Mouse (Mus musculus) erythroblast, embryonic 14.5 days (primary cell): ENCODE data around the gene Nkx6-1. TPM values are rescaled to one million over a fixed set of nuclear protein-coding genes. Genes with fewer than 3 reads are reported as not detected.

Experiments used
- H3K27me3 ChIP-seq: 2 replicates; pipeline ENCODE4 v1.6.1; 2012; ENCODE audit warnings: inconsistent platforms; ENCODE audit not compliant: control insufficient read depth
- H3K36me3 ChIP-seq: 2 replicates; pipeline ENCODE4 v1.6.1; 2012; ENCODE audit warnings: mild to moderate bottlenecking, inconsistent platforms; ENCODE audit not compliant: control insufficient read depth
- H3K4me1 ChIP-seq: 2 replicates; pipeline ENCODE4 v1.6.1; 2012; ENCODE audit warnings: inconsistent platforms; ENCODE audit not compliant: control insufficient read depth
- H3K4me3 ChIP-seq: replicated peaks from 2 replicates; pipeline ENCODE3; 2012; ENCODE audit warnings: moderate library complexity, mild to moderate bottlenecking, inconsistent platforms
- H3K9me3 ChIP-seq: 2 replicates; pipeline ENCODE4 v1.6.1; 2012; ENCODE audit warnings: low read length, inconsistent platforms, mixed read lengths; ENCODE audit not compliant: control insufficient read depth
- GATA1 ChIP-seq: IDR thresholded peaks from 2 replicates; pipeline ENCODE4 v1.6.1; 2012; ENCODE audit warnings: low read length, inconsistent platforms, mixed read lengths
- TAL1 ChIP-seq: IDR thresholded peaks from 3 replicates; pipeline ENCODE4 v1.6.1; 2012; ENCODE audit warnings: low read length, inconsistent platforms, mixed read lengths
- polyA plus RNA-seq: library from polyadenylated mRNA; stranded (reverse); fragments of >175 nt; gene quantifications from 2 replicates; pipeline ENCODE4 v1.2.3, GENCODE M21; 2012

Nkx6-1 gene
- not detected in 2 replicates for polyA plus RNA-seq

DNA sequence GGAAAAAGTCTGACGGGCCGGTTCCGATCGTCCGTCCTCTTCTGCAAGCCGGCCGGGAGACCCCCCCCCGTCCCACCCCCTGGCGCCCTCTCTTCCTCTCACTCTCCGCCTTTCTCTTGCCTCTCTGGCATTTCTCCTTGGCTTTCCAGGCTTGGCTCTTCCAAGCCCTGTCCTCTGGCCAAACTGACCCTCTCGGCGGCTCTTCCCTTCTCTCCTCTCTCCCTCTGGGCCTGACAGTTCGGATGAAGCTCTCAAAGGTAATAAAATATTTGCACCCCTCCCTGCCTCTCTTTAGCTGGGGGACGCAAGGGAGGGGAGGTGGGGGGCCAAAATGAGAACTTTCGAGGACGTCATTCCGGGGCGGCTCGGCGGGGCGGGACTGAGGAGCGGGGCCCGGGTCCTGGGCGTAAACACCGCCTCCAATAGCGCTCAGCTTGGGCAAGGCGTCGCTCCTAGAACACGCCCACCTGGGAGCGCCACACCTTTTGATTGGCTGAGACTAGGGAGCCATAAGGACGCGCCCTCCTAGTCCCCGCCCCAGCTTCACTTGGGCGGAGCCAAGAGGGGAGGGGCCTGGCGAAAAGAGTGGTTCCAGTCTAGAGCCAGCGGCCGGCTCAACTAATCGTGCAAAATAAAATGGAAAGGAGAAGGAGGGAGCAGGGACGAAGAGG, at the start of gene Nkx6-1:
Nkx6-1 (minus strand) TSS at position 52 of the 671 bp plus-strand sequence.
- no peak within 1 kb of the TSS for H3K4me3 ChIP-seq
- no peaks in the 10 kb centered on the region for H3K36me3 ChIP-seq
- peaks cover 98% of the 10 kb centered on the region for H3K27me3 ChIP-seq
- H3K9me3 ChIP-seq, result peaks cover 6% of the 10 kb centered on the region
- no peak for TF ChIP-seq GATA1
- TF ChIP-seq TAL1, result no peak
- no peaks in the 10 kb centered on the region for H3K4me1 ChIP-seq

GRCm38 (mm10) chr5:101713064-101713613, 48.3 kb upstream of the Nkx6-1 start:
- Histone ChIP-seq H3K4me3 (no peak overlapping the region), H3K4me1 (no peaks in the 10 kb centered on the region), H3K27me3 (no peaks in the 10 kb centered on the region), H3K9me3 (peaks cover 6% of the 10 kb centered on the region; the same call in 1 of the 2 replicates), H3K36me3 (no peaks in the 10 kb centered on the region)
- TF ChIP-seq TAL1, result no peak
- no peak for TF ChIP-seq GATA1

DNA sequence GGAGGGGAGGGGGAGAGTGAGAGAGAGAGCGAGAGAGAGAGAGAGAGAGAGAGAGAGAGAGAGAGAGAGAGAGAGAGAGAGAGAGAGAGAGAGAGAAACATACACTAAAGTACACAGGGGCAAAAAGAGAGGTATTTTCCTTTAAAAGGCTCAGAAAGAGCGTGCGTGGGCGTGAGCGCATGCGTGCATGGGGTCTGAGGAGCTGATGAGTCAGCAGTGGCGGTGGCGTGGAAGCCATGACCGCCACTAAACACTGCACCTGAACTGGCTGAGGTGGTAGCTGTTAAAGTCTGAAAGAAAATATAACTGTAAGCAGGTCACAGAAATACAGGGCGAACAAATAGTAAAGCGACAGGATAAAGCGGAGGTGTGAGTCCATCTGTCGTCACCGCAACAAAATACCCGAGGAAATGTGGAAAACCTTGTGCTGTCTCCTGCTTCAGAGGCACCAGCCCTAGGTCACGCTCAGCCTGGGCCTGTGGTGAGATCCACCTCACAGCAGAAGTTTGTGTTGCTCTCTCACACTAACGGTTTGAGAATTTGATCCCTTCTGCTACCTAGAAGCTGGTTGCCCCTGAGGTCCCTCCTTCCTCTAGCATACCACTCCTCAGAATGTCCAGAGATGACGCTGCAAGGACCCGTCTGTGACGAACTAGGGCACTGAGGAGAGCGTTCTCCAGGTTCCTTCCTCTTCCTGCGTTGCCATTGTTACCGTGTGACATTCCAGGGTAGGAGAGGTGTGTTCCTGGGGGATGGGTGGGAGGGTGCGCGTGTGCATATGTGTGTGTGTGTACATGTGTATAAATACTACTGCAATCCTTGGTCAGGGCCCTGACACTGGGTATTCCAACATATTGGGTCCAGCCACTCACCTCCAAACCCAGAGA, 38.8 kb upstream of the Nkx6-1 start:
- Histone ChIP-seq H3K9me3 (no peaks in the 10 kb centered on the region), H3K4me3 (no peak overlapping the region), H3K36me3 (no peaks in the 10 kb centered on the region), H3K27me3 (no peaks in the 10 kb centered on the region), H3K4me1 (no peaks in the 10 kb centered on the region)
- TF ChIP-seq TAL1, result no peak

DNA sequence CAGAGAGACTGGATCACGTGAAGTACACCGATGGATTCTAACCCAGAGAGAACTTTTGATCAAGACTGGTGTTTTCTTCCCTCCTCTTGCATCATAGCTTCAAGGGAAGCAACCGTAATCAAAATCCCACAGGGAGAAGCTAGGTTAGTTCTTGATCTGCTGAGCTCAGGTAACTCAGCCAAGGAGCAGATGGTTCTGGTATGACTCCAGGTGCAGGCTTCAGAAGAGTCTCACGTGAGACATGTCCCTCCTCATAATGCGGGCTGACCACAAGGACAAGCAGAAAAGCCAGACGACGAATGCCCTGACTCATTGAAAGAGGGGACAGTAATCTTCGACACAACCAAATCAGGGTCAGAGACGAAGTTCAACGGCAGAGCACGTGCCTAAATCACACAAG, 37.8 kb upstream of the Nkx6-1 start:
- TF ChIP-seq TAL1 (no peak), GATA1 (no peak)
- H3K9me3 ChIP-seq, result no peaks in the 10 kb centered on the region
- no peak overlapping the region for H3K4me3 ChIP-seq
- H3K4me1 ChIP-seq, result no peaks in the 10 kb centered on the region
- no peaks in the 10 kb centered on the region for H3K27me3 ChIP-seq
- no peaks in the 10 kb centered on the region for H3K36me3 ChIP-seq

- Histone ChIP-seq H3K27me3 (no peaks in the 10 kb centered on the region; the same call in 1 of the 2 replicates), H3K4me3 (no peak overlapping the region), H3K9me3 (no peaks in the 10 kb centered on the region), H3K36me3 (no peaks in the 10 kb centered on the region), H3K4me1 (no peaks in the 10 kb centered on the region)
- TF ChIP-seq TAL1 (no peak), GATA1 (no peak)
These were observed 35.8 kb upstream of the Nkx6-1 start for GRCm38 (mm10) chr5:101700607-101701006.

- no peaks in the 10 kb centered on the region for H3K4me1 ChIP-seq
- no peaks in the 10 kb centered on the region; the same call in 1 of the 2 replicates for H3K27me3 ChIP-seq
- H3K4me3 ChIP-seq, result no peak overlapping the region
- no peaks in the 10 kb centered on the region for H3K9me3 ChIP-seq
- no peaks in the 10 kb centered on the region for H3K36me3 ChIP-seq
- TF ChIP-seq GATA1 (no peak), TAL1 (no peak)
These were observed 23.8 kb upstream of the Nkx6-1 start for GRCm38 (mm10) chr5:101688581-101688980.

- no peak overlapping the region for H3K4me3 ChIP-seq
- H3K4me1 ChIP-seq, result no peaks in the 10 kb centered on the region
- H3K36me3 ChIP-seq, result no peaks in the 10 kb centered on the region
- H3K9me3 ChIP-seq, result no peaks in the 10 kb centered on the region
- TF ChIP-seq TAL1 (no peak), GATA1 (no peak)
- H3K27me3 ChIP-seq, result no peaks in the 10 kb centered on the region; the same call in 1 of the 2 replicates
These were observed 18.5 kb upstream of the Nkx6-1 start for GRCm38 (mm10) chr5:101683340-101683739.

- TF ChIP-seq GATA1 (no peak), TAL1 (no peak)
- H3K4me1 ChIP-seq, result no peaks in the 10 kb centered on the region
- H3K4me3 ChIP-seq, result no peak overlapping the region
- H3K9me3 ChIP-seq, result no peaks in the 10 kb centered on the region; the same call in 1 of the 2 replicates
- no peaks in the 10 kb centered on the region for H3K36me3 ChIP-seq
- H3K27me3 ChIP-seq, result no peaks in the 10 kb centered on the region
These were observed 15.5 kb upstream of the Nkx6-1 start for GRCm38 (mm10) chr5:101680338-101680737.

DNA sequence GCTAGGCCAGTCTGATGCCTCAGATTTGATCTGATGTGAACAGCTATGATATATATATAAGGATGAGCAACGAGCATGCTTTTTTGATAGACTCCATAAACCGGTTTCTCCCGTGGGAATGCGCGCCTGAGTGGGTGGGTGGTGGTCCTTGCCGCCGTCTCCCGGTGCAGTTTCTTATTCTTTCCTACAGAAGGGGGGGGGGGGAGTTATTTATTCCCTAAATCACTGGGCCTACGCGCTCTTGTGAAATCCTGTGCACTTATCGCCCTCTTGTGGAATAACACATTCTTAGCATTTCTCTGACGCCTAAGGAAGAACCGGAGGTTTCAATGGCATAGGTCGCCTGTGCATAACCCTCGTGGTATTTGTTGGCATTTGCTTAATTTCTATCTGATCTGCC, 4.6 kb upstream of the Nkx6-1 start:
- TF ChIP-seq TAL1 (no peak), GATA1 (no peak)
- H3K9me3 ChIP-seq, result peaks cover 6% of the 10 kb centered on the region

More for the DNA sequence above, 4.6 kb upstream of the Nkx6-1 start:
- Histone ChIP-seq H3K4me3 (no peak overlapping the region), H3K36me3 (no peaks in the 10 kb centered on the region), H3K27me3 (peaks cover 58% of the 10 kb centered on the region), H3K4me1 (no peaks in the 10 kb centered on the region)
